Mouse (Mus musculus) megakaryocyte, embryonic 14.5 days (primary cell): ENCODE measurements around the gene Cpm.

Source experiments
- FLI1 ChIP-seq: IDR thresholded peaks from 2 replicates; pipeline ENCODE4 v1.6.1; 2012; ENCODE audit warnings: low read length, inconsistent platforms, mixed read lengths
- GATA1 ChIP-seq: IDR thresholded peaks from 3 replicates; pipeline ENCODE4 v1.6.1; 2012; ENCODE audit warnings: mixed read lengths, low read length, inconsistent platforms, borderline replicate concordance

GRCm38 (mm10) chr10:117710604-117711141, 81.4 kb downstream of the Cpm start, which contains the start of gene Mdm2:
- TF ChIP-seq GATA1 (no peak), FLI1 (no peak)
